In the genomic region with DNA sequence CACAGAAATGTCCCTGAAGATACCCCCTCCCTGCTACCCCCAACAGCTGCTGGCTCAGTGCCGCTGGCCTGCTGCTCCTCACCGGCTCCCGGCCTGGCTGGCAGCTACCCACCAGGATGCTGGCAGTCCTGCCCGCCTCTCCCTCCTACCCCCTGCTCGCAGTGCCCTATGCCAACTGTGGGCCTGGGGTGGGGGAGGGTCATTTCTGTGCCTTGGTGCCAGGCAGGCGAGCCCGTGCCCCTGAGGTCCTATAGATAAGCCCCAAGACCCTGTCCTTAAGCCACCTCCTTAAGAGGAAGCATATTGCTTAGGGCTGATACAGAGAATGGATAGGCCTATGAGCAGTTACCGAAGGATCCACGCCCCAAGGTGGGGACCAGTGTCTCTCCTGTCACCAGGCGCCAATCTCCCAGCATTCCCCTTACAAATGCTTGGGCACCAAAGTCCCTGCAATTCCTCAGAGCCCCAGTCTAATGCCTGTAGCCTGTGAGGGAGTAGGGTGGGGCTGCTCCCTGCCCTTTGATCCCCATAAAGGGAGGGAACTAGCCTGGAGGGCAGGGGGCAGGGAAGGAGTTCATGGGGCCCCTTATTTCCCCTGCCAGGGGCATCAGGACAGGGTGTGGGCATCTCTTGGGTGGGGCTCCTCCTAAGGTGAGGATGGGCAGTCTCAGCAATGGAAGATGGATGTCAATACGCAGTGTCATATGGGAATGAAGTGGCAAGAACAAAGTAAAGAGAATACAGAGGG, we compare ENCODE assay signal across 11 mouse cellular contexts. TPM values are rescaled to one million over a fixed set of nuclear protein-coding genes. Genes with fewer than 3 reads are reported as not detected.
DNase-seq lines count a peak whose midpoint lies in the region; ATAC-seq and TF ChIP-seq lines count a peak whose summit lies in the region.
"Had no signal": no experiment of that assay in that cellular context is flagged by ENCODE, and none has a peak within 500 bp of the region (broad histone marks: within the 10 kb centered on the region; RNA-seq: fewer than 3 reads in every experiment).

No protein-coding gene starts in this region.

- H3K27ac ChIP-seq in lung, postnatal 0 days (ENCODE audit: low read length): peak overlapping the region; percentile 72; the same call in 1 of the 2 replicates
- H3K27ac ChIP-seq: embryonic facial prominence, embryonic 12.5 days; limb, embryonic 12.5 days had no signal

- DNase-seq in CD4-positive, CD25-positive, alpha-beta regulatory T cell, adult 2 months (ENCODE audit: low read depth, low spot score): peak; percentile 38
- DNase-seq in lung, adult 2 months: peak; percentile 25
- DNase-seq in lung, postnatal 25 days (ENCODE audit: low spot score): no peak
- peak; percentile 76 for DNase-seq in cerebellum, adult 9-11 months
- peak; percentile 83 for DNase-seq in heart, postnatal 4 days
- DNase-seq in lung, postnatal 0 days (ENCODE audit: low spot score): peak; percentile 67
- DNase-seq in natural killer cell, adult 2 months (ENCODE audit: low spot score in 2 of 2): no peak

- no peaks in the 10 kb centered on the region for H3K9me3 ChIP-seq in lung, postnatal 0 days (ENCODE audit: low read length)
- H3K9me3 ChIP-seq: embryonic facial prominence, embryonic 12.5 days; limb, embryonic 12.5 days had no signal

- no peak overlapping the region for H3K4me3 ChIP-seq in lung, adult 2 months (replicated peaks; ENCODE audit: extremely low read depth, low read depth, low read length)
- H3K4me3 ChIP-seq in lung, postnatal 0 days (ENCODE audit: low read depth, low read length): no peak overlapping the region
- H3K4me3 ChIP-seq: embryonic facial prominence, embryonic 12.5 days; limb, embryonic 12.5 days had no signal

- H3K4me2 ChIP-seq in lung, postnatal 0 days (replicated peaks; ENCODE audit: low read depth, low read length): 0 out of 2 replicates have a peak overlapping the region, but pooled peaks have one; percentile 17
- H3K4me2 ChIP-seq: embryonic facial prominence, embryonic 12.5 days; limb, embryonic 12.5 days had no signal

- H3K9ac ChIP-seq in lung, postnatal 0 days (replicated peaks; ENCODE audit: low read depth): no peak overlapping the region
- H3K9ac ChIP-seq: embryonic facial prominence, embryonic 12.5 days; limb, embryonic 12.5 days had no signal

- no peaks in the 10 kb centered on the region for H3K27me3 ChIP-seq in lung, postnatal 0 days (replicated peaks; ENCODE audit: insufficient read depth, low read length)

- 57% methylated on average over 11 of the region's 11 CpGs for WGBS in lung, adult 2 months
- WGBS in lung, postnatal 0 days: 68% methylated on average over 10 of the region's 11 CpGs

- no peak for TF ChIP-seq EP300 in lung, postnatal 0 days (IDR thresholded peaks at IDR 0.05)

- no peak for ATAC-seq in CD4-positive, CD25-positive, alpha-beta regulatory T cell, adult 4 months
- ATAC-seq in lung, postnatal 0 days: no peak

- TF ChIP-seq CTCF in lung, adult 2 months (IDR thresholded peaks at IDR 0.05; ENCODE audit: insufficient read depth, low read length): no peak
- TF ChIP-seq CTCF in lung, postnatal 0 days (IDR thresholded peaks at IDR 0.05): no peak

- peaks cover 24% of the 10 kb centered on the region for H3K4me1 ChIP-seq in lung, adult 2 months (ENCODE audit: control insufficient read depth, insufficient read depth, low read length)
- peaks cover 18% of the 10 kb centered on the region for H3K4me1 ChIP-seq in lung, postnatal 0 days (ENCODE audit: insufficient read depth, low read depth, low read length)

- H3K36me3 ChIP-seq in lung, postnatal 0 days (ENCODE audit: insufficient read depth, low read length): no peaks in the 10 kb centered on the region
- H3K36me3 ChIP-seq: embryonic facial prominence, embryonic 12.5 days; limb, embryonic 12.5 days had no signal

- TF ChIP-seq POLR2A in lung, adult 2 months (IDR thresholded peaks at IDR 0.05; ENCODE audit: borderline replicate concordance, extremely low read depth, low read depth, low read length): no peak

RNA-seq across cellular contexts. Expression of a gene that starts 6.3 kb away (rescaled TPM):
- polyA plus RNA-seq in CD4-positive, CD25-positive, alpha-beta regulatory T cell, adult 4 months (2017; shearing (Covaris generic)): 10 to 100 TPM; 11.7 to 13.2 TPM
- 63.0 and 64.0 TPM in 2 replicates for polyA plus RNA-seq in lung, adult 2 months (2012; rRNA removed)
- 10 to 100 TPM; 13.8 to 15.1 TPM for total RNA-seq in heart, postnatal 4 days (2021)
- polyA plus RNA-seq in lung, postnatal 0 days (2015; fragmentation: Nextera tagmentation; extraction: Ambion mirVana): 6.4 and 7.3 TPM in 2 replicates

RNA-seq across cellular contexts. Expression of a gene that starts 14.3 kb away (rescaled TPM):
- polyA plus RNA-seq in CD4-positive, CD25-positive, alpha-beta regulatory T cell, adult 4 months (2017; shearing (Covaris generic)): 1 to 10 TPM in 1 of 2 experiments, not detected in 1; 5.3 TPM
- 0.45 and 1.5 TPM in 2 replicates for polyA plus RNA-seq in lung, adult 2 months (2012; rRNA removed)
- total RNA-seq in heart, postnatal 4 days (2021): under 1 TPM in 1 of 2 experiments, not detected in 1; 0.68 TPM
- polyA plus RNA-seq in lung, postnatal 0 days (2015; fragmentation: Nextera tagmentation; extraction: Ambion mirVana): not detected in 2 replicates
- polyA plus RNA-seq: limb, embryonic 12.5 days; testis, adult 2 months had no signal

RNA-seq across cellular contexts. Expression of a gene that starts 23.3 kb away (rescaled TPM):
- 1 to 10 TPM in 1 of 2 experiments, under 1 TPM in 1; 0.59 to 1.1 TPM for polyA plus RNA-seq in CD4-positive, CD25-positive, alpha-beta regulatory T cell, adult 4 months (2017; shearing (Covaris generic))
- polyA plus RNA-seq in lung, adult 2 months (2012; rRNA removed): 0.06 TPM in 1 of 2 replicates, not detected in the other
- total RNA-seq in heart, postnatal 4 days (2021): under 1 TPM; 0.21 to 0.72 TPM
- 0.11 and 0.38 TPM in 2 replicates for polyA plus RNA-seq in lung, postnatal 0 days (2015; fragmentation: Nextera tagmentation; extraction: Ambion mirVana)

RNA-seq across cellular contexts. Expression of a gene that starts 23.4 kb away (rescaled TPM):
- polyA plus RNA-seq in CD4-positive, CD25-positive, alpha-beta regulatory T cell, adult 4 months (2017; shearing (Covaris generic)): 10 to 100 TPM; 52.2 to 71.7 TPM
- polyA plus RNA-seq in lung, adult 2 months (2012; rRNA removed): 22.9 and 26.6 TPM in 2 replicates
- 10 to 100 TPM; 30.7 to 33.0 TPM for total RNA-seq in heart, postnatal 4 days (2021)
- 17.9 and 18.2 TPM in 2 replicates for polyA plus RNA-seq in lung, postnatal 0 days (2015; fragmentation: Nextera tagmentation; extraction: Ambion mirVana)

RNA-seq across cellular contexts. Expression of a gene that starts 26.5 kb away (rescaled TPM):
- polyA plus RNA-seq in CD4-positive, CD25-positive, alpha-beta regulatory T cell, adult 4 months (2017; shearing (Covaris generic)): under 1 TPM in 1 of 2 experiments, not detected in 1; 0.42 TPM
- polyA plus RNA-seq in lung, adult 2 months (2012; rRNA removed): 0.28 and 0.31 TPM in 2 replicates
- total RNA-seq in heart, postnatal 4 days (2021): under 1 TPM; 0.14 to 0.23 TPM
- 0.16 and 0.25 TPM in 2 replicates for polyA plus RNA-seq in lung, postnatal 0 days (2015; fragmentation: Nextera tagmentation; extraction: Ambion mirVana)

Comparison
In these comparisons a context has a peak if more than half of its experiments do, and no peak if none do; other contexts are left out.
1. DNase-seq: peak in CD4-positive, CD25-positive, alpha-beta regulatory T cell, adult 2 months (single experiment), lung, adult 2 months (single experiment), cerebellum, adult 9-11 months (single experiment), heart, postnatal 4 days (single experiment) and lung, postnatal 0 days (single experiment); none in lung, postnatal 25 days (single experiment) and natural killer cell, adult 2 months (0 of 2).